Mouse (Mus musculus) intestine, postnatal 0 days (tissue): Measurements from ENCODE around the gene Ptpn13. TPM values are rescaled to one million over a fixed set of nuclear protein-coding genes. Genes with fewer than 3 reads are reported as not detected.
A peak's percentile ranks its signal among the peaks of the same experiment; 100 is the strongest.

ENCODE experiments used
- ATAC-seq: fragments of 200-750 bp; cut with Nextera tagmentation; 2 replicates; pipeline ENCODE4 v1.8.0; 2017; ENCODE audit warnings: mild to moderate bottlenecking, moderate TSS enrichment, moderate library complexity
- H3K27ac ChIP-seq: fragments of 300-500 bp; sonication (generic); 2 replicates; pipeline ENCODE4 v1.5.1; 2014; ENCODE audit warnings: mild to moderate bottlenecking, low read depth, low read length, moderate library complexity
- H3K27me3 ChIP-seq: fragments of 300-500 bp; sonication (generic); replicated peaks from 2 replicates; pipeline ENCODE4 v1.6.1; 2014; ENCODE audit warnings: low read length, mixed read lengths; ENCODE audit not compliant: control insufficient read depth, insufficient read depth
- H3K36me3 ChIP-seq: fragments of 300-500 bp; sonication (generic); 2 replicates; pipeline ENCODE4 v1.6.1; 2014; ENCODE audit warnings: mild to moderate bottlenecking, moderate library complexity; ENCODE audit not compliant: control insufficient read depth, insufficient read depth
- H3K4me1 ChIP-seq: fragments of 300-500 bp; sonication (generic); replicated peaks from 2 replicates; pipeline ENCODE4 v1.6.1; 2014; ENCODE audit warnings: antibody characterized with exemption, low read length, mixed read lengths; ENCODE audit not compliant: control insufficient read depth, insufficient read depth
- H3K4me2 ChIP-seq: fragments of 300-500 bp; sonication (generic); replicated peaks from 2 replicates; pipeline ENCODE4 v1.6.1; 2014; ENCODE audit warnings: low read depth, mild to moderate bottlenecking, moderate library complexity
- H3K4me3 ChIP-seq: fragments of 300-500 bp; sonication (generic); 2 replicates; pipeline ENCODE4 v1.5.1; 2014; ENCODE audit warnings: low read depth, low read length
- H3K9ac ChIP-seq: fragments of 300-500 bp; sonication (generic); 2 replicates; pipeline ENCODE4 v1.6.1; 2014; ENCODE audit warnings: mild to moderate bottlenecking, low read depth, low read length
- H3K9me3 ChIP-seq: fragments of 300-500 bp; sonication (generic); 2 replicates; pipeline ENCODE4 v1.6.1; 2016; ENCODE audit warnings: mixed run types; ENCODE audit not compliant: control insufficient read depth
- CTCF ChIP-seq: sonication (generic); IDR thresholded peaks from 2 replicates; pipeline ENCODE4 v1.5.1; 2016; ENCODE audit warnings: low read depth, mild to moderate bottlenecking, control low read depth, antibody characterized with exemption, moderate library complexity
- WGBS: fragments of 180-500 bp; shearing (Covaris S2); extraction: QIAGEN DNeasy Blood & Tissue Kit; methylation state at CpG from one replicate; pipeline ENCODE4 v1.1.7; 2014; 5-methylcytosine and 5-hydroxymethylcytosine counted together
- polyA plus RNA-seq: library from polyadenylated mRNA; unstranded; fragments of >200 nt; fragmentation: Nextera tagmentation; extraction: Ambion mirVana; gene quantifications from 2 replicates; pipeline ENCODE4 v1.2.1, GENCODE M21; 2015

Gene Ptpn13
- polyA plus RNA-seq, 1 experiment from 2014 or later = 0.90 TPM

GRCm38 (mm10) chr5:103418009-103418408, 7.0 kb upstream of the Ptpn13 start:
- Histone ChIP-seq H3K27me3 (no peaks in the 10 kb centered on the region), H3K4me1 (no peaks in the 10 kb centered on the region), H3K4me2 (no peak overlapping the region), H3K9me3 (no peaks in the 10 kb centered on the region), H3K9ac (no peak overlapping the region), H3K27ac (no peak overlapping the region), H3K4me3 (no peak overlapping the region), H3K36me3 (no peaks in the 10 kb centered on the region)
- WGBS = 79% methylated on average over 9 of the region's 9 CpGs
- ATAC-seq = no peak
- no peak for TF ChIP-seq CTCF

DNA sequence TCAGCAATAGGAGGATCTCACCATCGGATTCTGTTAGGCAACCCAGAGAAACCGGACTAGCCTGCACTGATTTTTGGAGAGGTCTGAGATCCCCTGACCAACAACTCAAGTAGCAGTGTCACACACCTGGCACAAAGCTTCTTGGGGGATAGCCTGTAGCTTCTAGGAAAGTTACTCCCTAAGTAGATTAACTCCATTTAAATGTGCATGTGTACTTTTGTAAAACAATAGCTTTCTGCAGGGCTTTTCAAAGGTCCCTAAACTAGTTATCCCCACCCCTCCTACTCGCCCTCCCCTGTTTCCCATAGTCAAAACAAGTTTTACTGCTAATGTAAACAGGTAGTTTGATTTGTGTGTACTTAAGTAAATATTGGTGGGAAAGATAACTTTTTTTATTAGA, 6.1 kb upstream of the Ptpn13 start:
- H3K36me3 ChIP-seq = no peaks in the 10 kb centered on the region
- H3K27ac ChIP-seq = no peak overlapping the region
- H3K4me1 ChIP-seq = no peaks in the 10 kb centered on the region
- H3K9ac ChIP-seq = no peak overlapping the region
- H3K4me3 ChIP-seq = no peak overlapping the region
- ATAC-seq = no peak
- no peak for TF ChIP-seq CTCF
- no peaks in the 10 kb centered on the region for H3K9me3 ChIP-seq
- H3K27me3 ChIP-seq = no peaks in the 10 kb centered on the region
- WGBS = 82% methylated on average over 3 of the region's 3 CpGs
- H3K4me2 ChIP-seq = no peak overlapping the region

DNA sequence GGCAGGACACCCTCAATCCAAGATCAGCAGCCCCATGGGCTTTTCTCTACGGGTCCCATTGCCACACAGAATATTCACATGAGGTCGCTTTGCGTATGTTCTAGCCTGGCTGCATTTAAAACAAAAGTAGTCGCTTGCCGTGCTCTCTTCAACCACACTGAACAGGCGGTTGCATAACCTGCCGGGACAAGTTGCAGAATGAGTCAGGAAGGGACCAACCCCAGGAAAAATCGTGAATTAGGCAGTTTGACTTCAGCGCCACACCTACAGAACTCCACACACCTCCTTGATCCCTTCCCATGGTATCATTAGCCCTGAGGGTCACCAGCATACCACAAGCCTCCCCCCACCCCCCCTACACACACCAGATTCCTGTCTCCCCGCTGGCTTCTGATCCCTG, 4.4 kb upstream of the Ptpn13 start:
- ATAC-seq = no peak
- Histone ChIP-seq H3K9ac (no peak overlapping the region), H3K4me2 (no peak overlapping the region), H3K4me1 (no peaks in the 10 kb centered on the region), H3K27ac (no peak overlapping the region), H3K4me3 (no peak overlapping the region), H3K36me3 (no peaks in the 10 kb centered on the region), H3K9me3 (no peaks in the 10 kb centered on the region), H3K27me3 (0 out of 2 replicates have a peak, but pooled peaks cover 7% of the 10 kb centered on the region)
- no peak for TF ChIP-seq CTCF
- WGBS = 37% methylated on average over 10 of the region's 10 CpGs

DNA sequence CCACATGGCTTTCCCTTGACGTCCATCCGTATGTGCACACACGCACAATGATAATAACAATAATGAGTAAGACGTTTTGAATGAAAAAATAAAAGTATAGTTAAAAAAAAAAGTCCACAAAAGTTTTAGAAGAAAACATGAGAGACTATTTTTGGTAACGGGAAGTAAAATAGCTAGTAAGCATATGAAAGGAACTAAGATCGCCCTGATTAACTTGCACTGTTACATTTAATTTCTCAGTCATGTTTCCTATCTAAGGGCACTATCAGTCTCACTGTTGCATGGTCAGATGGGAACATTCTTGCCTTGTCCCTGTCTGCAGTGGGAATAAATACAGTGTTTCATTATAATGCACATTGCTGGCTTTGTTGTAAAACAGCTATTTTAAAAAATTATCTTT, 2.4 kb upstream of the Ptpn13 start:
- WGBS = 86% methylated on average over 6 of the region's 6 CpGs
- Histone ChIP-seq H3K4me1 (0 out of 2 replicates have a peak, but pooled peaks cover 5% of the 10 kb centered on the region), H3K9ac (no peak overlapping the region), H3K4me3 (no peak overlapping the region), H3K27ac (no peak overlapping the region), H3K36me3 (no peaks in the 10 kb centered on the region), H3K9me3 (no peaks in the 10 kb centered on the region), H3K4me2 (no peak overlapping the region), H3K27me3 (0 out of 2 replicates have a peak, but pooled peaks cover 7% of the 10 kb centered on the region)
- TF ChIP-seq CTCF = no peak
- no peak for ATAC-seq

GRCm38 (mm10) chr5:103423305-103423926, 1.6 kb upstream of the Ptpn13 start:
- Histone ChIP-seq H3K9ac (no peak overlapping the region), H3K4me3 (no peak overlapping the region), H3K4me2 (no peak overlapping the region)

DNA sequence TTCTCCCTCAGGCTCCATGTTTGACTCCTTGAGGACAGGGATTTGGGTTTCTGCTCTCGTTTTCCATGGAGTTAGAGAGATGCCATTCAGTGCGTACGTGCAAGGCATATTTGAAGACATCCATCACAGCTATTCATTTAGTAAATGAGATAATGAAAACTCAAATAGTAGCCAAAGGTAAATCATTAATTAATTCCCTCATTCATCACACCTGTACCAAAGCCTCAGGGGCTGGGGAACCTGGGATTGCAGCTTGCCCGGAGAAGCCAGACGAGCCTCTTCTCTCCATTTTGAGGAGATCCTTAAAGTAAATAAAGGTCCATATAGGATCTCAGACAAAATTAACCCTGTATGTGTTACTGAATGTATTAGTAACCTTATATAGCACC, 1.1 kb upstream of the Ptpn13 start:
- Histone ChIP-seq H3K4me3 (no peak overlapping the region), H3K4me1 (0 out of 2 replicates have a peak, but pooled peaks cover 5% of the 10 kb centered on the region), H3K9ac (no peak overlapping the region), H3K9me3 (no peaks in the 10 kb centered on the region), H3K27me3 (0 out of 2 replicates have a peak, but pooled peaks cover 7% of the 10 kb centered on the region), H3K27ac (no peak overlapping the region), H3K36me3 (no peaks in the 10 kb centered on the region), H3K4me2 (peak overlapping the region; percentile 99; the same call in 1 of the 2 replicates)
- no peak for ATAC-seq
- WGBS = 23% methylated on average over 5 of the region's 5 CpGs
- no peak for TF ChIP-seq CTCF

More at GRCm38 (mm10) chr5:103423305-103423926, 1.6 kb upstream of the Ptpn13 start:
- WGBS = 34% methylated on average over 6 of the region's 6 CpGs
- no peak overlapping the region for H3K27ac ChIP-seq
- H3K9me3 ChIP-seq = no peaks in the 10 kb centered on the region
- H3K27me3 ChIP-seq = 0 out of 2 replicates have a peak, but pooled peaks cover 7% of the 10 kb centered on the region
- H3K4me1 ChIP-seq = 0 out of 2 replicates have a peak, but pooled peaks cover 5% of the 10 kb centered on the region
- ATAC-seq = no peak
- no peak for TF ChIP-seq CTCF
- H3K36me3 ChIP-seq = no peaks in the 10 kb centered on the region
